Mouse (Mus musculus) megakaryocyte, adult 5-6 weeks (primary cell): ENCODE results near the gene Lss. TPM values are rescaled to one million over a fixed set of nuclear protein-coding genes. Genes with fewer than 3 reads are reported as not detected.

Experiments used
- ATAC-seq: 2 replicates; pipeline ENCODE4 v1.8.0; 2016; ENCODE audit warnings: mild to moderate bottlenecking, inconsistent platforms; ENCODE audit not compliant: poor library complexity, severe bottlenecking
- total RNA-seq, 2 experiments: library from RNA; stranded (forward) in 1 of 2; stranded (reverse) in 1 of 2; fragments of 153-499, 151-499 nt in 1 of 2; fragments of 221-1000, 200-1000 nt in 1 of 2; gene quantifications; 2 replicates each; pipeline versions ENCODE4 v1.2.3 to v1.2.4; 2015 to 2017

Gene Lss
- total RNA-seq, 2 experiments from 2014 or later = 2.1 to 2.5 TPM

DNA sequence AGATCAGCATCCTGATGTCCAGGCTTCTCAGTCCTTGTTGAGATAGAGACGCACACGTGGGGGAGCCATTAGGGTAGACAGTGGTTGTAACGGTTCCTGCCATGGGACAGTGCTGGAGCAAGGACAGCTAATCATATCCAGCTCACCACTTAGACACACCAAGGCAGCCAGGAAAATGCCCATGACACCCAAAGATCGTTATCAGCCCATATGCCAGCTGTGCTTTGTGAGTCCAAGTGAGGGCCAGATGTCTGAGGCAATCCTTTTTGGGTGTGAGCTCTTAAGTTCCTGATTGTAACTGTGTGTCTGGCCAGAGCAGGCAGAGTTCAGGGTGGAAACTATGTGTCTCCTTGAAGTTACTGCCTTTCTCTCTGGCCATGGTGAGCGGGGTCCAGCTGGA lies 22.7 kb downstream of the Lss start:
- ATAC-seq = no peak

DNA sequence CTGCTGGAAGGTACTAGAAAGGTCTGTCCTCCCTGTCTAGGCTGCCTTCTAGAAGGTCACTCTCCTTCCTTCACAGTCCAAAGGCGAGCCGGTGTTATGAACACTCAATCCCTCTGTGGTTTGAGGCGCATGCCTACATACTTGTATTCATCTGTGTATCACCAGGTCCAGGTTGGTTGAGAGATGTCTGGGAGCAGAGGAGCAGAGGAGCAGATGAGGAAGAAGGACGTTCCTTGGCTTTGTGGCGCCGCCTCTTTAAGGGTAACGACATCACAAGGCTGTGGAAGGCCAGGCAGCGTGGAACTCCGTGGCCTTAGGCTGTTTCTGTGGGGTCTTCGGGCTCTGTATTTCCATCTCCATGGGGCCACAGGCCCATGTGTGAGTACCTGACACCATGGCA lies 30.6 kb downstream of the Lss start, which contains the start of gene Spatc1l:
Gene Spatc1l (plus strand): TSS at position 301 of the 400 bp plus-strand sequence.
- ATAC-seq = no peak

DNA sequence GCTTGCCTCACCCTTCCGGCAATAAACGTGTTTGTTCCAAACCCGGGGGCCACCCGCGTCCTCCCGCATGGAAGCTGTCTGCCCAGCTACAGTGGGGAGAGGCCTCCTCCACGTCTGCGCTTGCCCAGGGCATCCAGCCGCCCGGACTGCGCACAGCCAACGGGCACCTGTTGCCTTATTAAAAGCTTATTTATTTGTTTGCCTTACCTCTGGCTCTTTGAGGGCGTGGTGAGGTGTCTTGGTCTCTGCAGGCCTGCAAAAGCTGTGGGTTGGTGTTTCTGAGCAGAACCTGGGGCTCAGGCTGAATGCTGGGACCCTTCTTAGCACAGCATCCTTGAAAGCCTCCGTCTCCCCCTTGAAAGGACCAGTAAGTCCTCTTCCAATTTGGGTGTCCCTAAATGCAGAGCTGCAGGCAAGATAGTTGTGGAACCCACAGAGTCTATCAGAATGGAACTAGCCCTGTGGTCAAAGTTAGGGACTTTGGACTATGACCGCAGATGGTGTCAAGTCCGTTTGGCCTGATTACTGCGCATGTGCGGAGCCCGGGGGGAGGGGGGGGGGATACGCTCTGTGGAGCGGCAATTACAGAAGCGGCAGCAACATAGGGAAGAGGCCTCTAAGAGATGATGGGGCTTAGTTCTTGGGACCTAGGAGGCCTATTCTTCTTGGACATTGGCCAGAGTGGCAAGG lies 38.8 kb downstream of the Lss start:
- no peak for ATAC-seq

DNA sequence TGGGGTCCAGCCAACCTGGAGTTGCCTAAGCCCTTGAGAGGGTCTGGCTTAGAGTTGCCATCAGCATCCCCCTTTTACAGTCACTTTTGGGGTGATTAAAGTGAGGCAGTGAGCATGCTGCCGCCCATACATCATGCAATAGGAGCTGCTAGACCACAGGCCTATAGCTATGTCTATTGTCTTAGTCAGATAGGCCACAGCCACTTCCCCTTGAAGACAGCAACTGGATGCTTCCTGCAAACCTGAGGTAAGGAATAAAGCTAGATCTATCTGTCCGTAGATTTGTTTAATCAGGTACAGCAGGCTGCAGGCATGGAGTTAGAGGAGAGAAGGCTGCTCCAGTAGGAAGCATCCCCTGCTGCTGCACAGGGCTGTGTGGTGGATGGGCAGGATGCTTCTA lies 39.7 kb downstream of the Lss start:
- no peak for ATAC-seq

DNA sequence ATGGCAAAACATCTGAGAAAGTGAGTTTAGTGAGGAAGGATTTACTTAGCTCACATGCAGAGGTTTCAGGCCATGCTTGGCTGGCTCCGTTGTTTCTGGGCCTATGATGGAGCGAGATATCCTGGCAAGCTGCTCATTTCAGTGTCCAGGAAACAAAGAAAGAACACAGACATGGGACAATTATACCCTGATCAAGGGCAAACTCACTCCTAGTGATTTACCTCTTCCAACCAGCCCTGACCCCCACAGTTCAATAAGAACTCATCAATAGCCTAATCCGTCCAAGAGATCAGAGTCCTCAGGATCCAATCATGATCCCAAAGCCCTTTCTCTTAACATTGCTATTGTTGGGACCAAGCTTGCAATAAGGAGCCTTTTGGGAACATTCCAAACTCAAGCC lies 40.8 kb downstream of the Lss start:
- no peak for ATAC-seq

DNA sequence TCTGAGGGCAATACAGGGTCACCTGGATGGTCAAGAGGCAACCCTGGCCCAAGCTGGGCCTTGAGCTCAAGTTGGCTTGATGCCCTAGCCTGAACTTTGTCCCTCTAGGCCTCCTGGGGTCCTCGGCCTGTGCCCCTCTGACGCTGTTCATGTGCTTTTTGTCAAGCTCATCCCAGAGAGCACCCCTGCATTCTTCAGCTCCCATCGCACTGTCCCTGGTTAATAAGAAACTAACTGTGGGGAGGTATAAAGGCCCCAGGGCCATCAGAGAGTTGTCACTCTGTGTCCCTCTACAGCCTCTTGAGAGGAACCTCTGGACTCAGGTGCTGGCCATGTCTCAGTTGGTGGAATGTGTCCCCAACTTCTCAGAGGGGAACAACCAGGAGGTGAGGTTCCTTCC lies 44.0 kb downstream of the Lss start, which contains the start of gene Ftcd:
Gene Ftcd (plus strand): TSS at position 275 of the 400 bp plus-strand sequence.
- ATAC-seq = no peak

DNA sequence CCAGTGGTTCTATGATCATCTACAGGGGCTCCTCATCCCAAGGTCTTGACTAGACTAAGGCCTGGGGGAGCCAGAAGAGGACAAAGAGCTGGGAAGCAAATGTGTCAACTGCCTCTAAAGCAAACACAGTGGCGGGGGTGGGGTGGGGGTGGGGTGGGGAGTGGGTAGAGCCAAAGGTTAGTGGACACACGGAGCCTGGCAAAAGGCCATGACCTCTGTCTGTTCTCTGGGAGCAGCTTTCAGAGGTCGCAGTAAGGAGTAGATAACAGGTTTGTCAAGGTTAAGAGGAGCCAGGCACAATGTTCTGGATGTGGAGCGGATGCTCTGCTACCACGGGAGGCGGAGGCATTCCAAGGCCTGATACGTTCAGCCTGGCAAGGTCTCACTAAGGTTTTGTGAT lies 45.5 kb downstream of the Lss start:
- no peak for ATAC-seq

DNA sequence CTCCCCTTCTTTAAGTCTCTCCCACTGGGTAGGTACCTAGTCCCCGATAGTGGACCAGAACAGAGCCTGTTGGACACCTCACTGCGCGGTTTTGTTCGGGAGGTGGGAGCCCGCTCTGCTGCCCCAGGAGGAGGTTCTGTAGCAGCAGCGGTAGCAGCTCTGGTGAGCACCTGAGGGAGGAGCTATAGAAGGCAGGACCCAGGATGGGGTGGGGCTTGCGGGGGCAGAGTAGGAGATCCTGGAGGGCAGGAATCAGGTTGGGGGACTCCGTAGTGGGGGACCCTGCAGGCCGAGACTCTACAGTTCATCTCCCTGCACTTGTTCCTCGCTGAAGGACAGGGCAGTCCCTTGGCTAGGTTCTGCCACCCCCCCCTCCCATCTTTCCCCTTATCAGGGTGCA lies 52.8 kb downstream of the Lss start:
- ATAC-seq = no peak

DNA sequence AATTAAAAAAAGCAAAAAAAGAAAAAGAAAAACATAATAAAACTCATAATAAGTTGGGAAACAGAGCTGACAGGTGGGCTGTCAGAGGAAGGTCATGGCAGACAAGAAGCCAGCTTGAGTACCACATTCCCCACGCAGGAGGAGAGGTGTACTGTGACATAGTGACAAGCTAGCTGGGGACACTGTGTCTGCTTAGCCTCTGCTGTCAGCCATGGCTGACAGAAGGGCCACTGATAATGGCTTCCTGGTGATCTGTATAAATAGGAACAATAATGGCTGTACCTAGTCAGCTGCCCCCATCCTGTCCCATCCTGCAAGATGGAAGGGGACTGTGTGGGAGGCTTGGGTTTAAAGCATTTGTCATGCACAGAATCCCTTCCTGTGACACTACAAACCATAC lies 54.8 kb downstream of the Lss start:
- no peak for ATAC-seq

DNA sequence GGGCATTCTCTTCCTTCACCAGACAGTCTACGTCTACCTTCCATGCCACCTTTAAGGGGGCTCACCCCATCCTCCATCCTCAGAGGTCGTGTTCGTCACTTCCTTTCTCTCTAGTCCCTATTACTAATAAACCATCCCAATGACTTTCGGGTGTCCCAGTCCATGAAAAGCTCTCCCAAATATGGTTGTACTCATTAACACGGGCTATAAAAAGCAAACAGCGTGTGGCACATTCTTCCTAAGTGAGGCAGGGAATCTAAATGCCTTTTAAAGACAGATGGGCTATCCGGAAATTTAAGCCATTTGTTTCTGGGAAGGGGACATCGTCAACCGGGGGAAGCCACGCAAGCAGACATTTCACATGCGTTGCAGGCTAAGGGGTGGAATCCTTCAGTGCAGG lies 58.8 kb downstream of the Lss start:
- no peak for ATAC-seq

DNA sequence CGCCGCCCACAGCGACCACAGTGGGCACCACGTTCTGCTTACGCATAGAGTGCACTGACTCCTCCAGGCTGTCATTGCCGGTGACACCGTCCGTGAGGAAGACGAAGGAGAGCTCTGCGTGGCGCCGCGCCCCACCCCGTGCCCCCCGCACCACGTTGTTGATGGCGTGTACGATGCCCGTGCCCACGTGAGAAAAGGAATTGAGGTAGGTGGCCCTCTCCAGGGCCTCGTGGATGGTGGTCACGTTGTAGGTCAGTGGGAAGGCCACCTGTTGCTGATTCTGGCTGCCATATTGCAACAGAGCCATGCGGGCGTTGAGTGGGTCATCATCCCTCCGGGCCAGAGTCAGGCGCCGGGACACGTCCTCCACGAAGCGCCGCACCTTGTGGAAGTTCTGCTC lies 65.0 kb downstream of the Lss start:
- ATAC-seq = no peak

DNA sequence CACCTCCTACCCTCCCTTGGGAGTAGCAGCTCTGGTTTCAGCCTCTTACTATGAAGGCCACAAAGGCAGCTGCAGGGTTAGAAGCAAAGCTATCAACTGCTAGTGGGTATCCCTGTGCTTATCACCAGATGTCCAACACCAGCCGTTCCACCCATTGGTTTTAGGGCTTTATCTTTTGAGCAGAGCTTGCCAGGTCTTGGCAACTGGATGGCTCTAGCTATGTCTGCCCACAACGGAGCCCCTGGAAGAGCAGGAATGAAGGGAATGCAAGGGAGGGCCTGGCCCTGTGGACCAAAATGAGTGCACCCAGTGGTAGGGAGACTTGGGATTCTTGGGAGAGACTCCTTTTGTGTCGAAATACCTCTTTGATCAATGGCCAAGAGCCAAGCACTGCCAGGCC lies 71.3 kb downstream of the Lss start:
- no peak for ATAC-seq

Other genes starting within 250 kb of the Lss start
- 3.6 and 4.3 TPM in 2 replicates for gene Dip2a, start 186.3 kb upstream of the Lss start, total RNA-seq (2015)
- 5.1 and 5.3 TPM in 2 replicates for gene Dip2a, start 186.3 kb upstream of the Lss start, total RNA-seq (2017)
- gene AC141477.1, start 91.1 kb upstream of the Lss start, total RNA-seq (2015) = not detected in 2 replicates
- 10.4 TPM in 1 of 2 replicates, not detected in the other for gene AC141477.1, start 91.1 kb upstream of the Lss start, total RNA-seq (2017)
- gene Pcnt, start 88.8 kb upstream of the Lss start, total RNA-seq (2015) = 24.2 and 27.3 TPM in 2 replicates
- gene Pcnt, start 88.8 kb upstream of the Lss start, total RNA-seq (2017) = 44.1 and 53.4 TPM in 2 replicates
- not detected in 2 replicates for gene 2610028H24Rik, start 82.5 kb upstream of the Lss start, total RNA-seq (2015)
- gene 2610028H24Rik, start 82.5 kb upstream of the Lss start, total RNA-seq (2017) = not detected in 2 replicates
- 41.9 and 51.0 TPM in 2 replicates for gene Mcm3ap, start 62.7 kb upstream of the Lss start, total RNA-seq (2015)
- 51.5 and 56.8 TPM in 2 replicates for gene Mcm3ap, start 62.7 kb upstream of the Lss start, total RNA-seq (2017)
- gene Ybey, start 62.5 kb upstream of the Lss start, total RNA-seq (2015) = 0.96 and 1.6 TPM in 2 replicates
- gene Ybey, start 62.5 kb upstream of the Lss start, total RNA-seq (2017) = 3.6 and 4.2 TPM in 2 replicates
- not detected in 2 replicates for gene Spatc1l, start 30.7 kb downstream of the Lss start, total RNA-seq (2015)
- gene Spatc1l, start 30.7 kb downstream of the Lss start, total RNA-seq (2017) = not detected in 2 replicates
- not detected in 2 replicates for gene Ftcd, start 44.1 kb downstream of the Lss start, total RNA-seq (2015)
- not detected in 2 replicates for gene Ftcd, start 44.1 kb downstream of the Lss start, total RNA-seq (2017)
- 0.13 TPM in 1 of 2 replicates, not detected in the other for gene Col6a2, start 92.0 kb downstream of the Lss start, total RNA-seq (2015)
- gene Col6a2, start 92.0 kb downstream of the Lss start, total RNA-seq (2017) = not detected in 2 replicates
- gene Col6a1, start 194.6 kb downstream of the Lss start, total RNA-seq (2015) = 0.09 and 0.41 TPM in 2 replicates
- gene Col6a1, start 194.6 kb downstream of the Lss start, total RNA-seq (2017) = 0.40 and 0.41 TPM in 2 replicates